Mouse (Mus musculus) intestine, embryonic 14.5 days (tissue): ENCODE data around the gene Btbd2. TPM values are rescaled to one million over a fixed set of nuclear protein-coding genes. Genes with fewer than 3 reads are reported as not detected.

Experiments used
- ATAC-seq: fragments of 200-750 bp; cut with Nextera tagmentation; replicated peaks from 2 replicates; pipeline ENCODE4 v1.8.0; 2017; ENCODE audit warnings: low read depth, moderate number of reproducible peaks, moderate TSS enrichment, moderate library complexity; ENCODE audit not compliant: low FRiP score, low TSS enrichment
- DNase-seq: peaks from one replicate; pipeline ENCODE4 v3.0.0-alpha.2; 2018; ENCODE audit warnings: low spot score
- H3K27ac ChIP-seq: fragments of 300-500 bp; sonication (generic); 2 replicates; pipeline ENCODE4 v1.5.1; 2014; ENCODE audit warnings: low read depth, mild to moderate bottlenecking, control low read depth
- H3K27me3 ChIP-seq: fragments of 300-500 bp; sonication (generic); replicated peaks from 2 replicates; pipeline ENCODE4 v1.6.1; 2014; ENCODE audit warnings: low read length, control low read depth; ENCODE audit not compliant: control insufficient read depth, insufficient read depth
- H3K36me3 ChIP-seq: fragments of 300-500 bp; sonication (generic); 2 replicates; pipeline ENCODE4 v1.6.1; 2014; ENCODE audit warnings: low read length, control low read depth; ENCODE audit not compliant: control insufficient read depth, insufficient read depth
- H3K4me1 ChIP-seq: fragments of 300-500 bp; sonication (generic); replicated peaks from 2 replicates; pipeline ENCODE4 v1.6.1; 2014; ENCODE audit warnings: low read length, control low read depth, mixed read lengths; ENCODE audit not compliant: control insufficient read depth, insufficient read depth
- H3K4me2 ChIP-seq: fragments of 300-500 bp; sonication (generic); 2 replicates; pipeline ENCODE4 v1.6.1; 2014; ENCODE audit warnings: low read length
- H3K4me3 ChIP-seq: fragments of 300-500 bp; sonication (generic); 2 replicates; pipeline ENCODE4 v1.5.1; 2014; ENCODE audit warnings: low read depth, low read length, control low read depth, mixed read lengths
- H3K9ac ChIP-seq: fragments of 300-500 bp; sonication (generic); 2 replicates; pipeline ENCODE4 v1.6.1; 2014; ENCODE audit warnings: mild to moderate bottlenecking, low read length
- H3K9me3 ChIP-seq: fragments of 300-500 bp; sonication (generic); 2 replicates; pipeline ENCODE4 v1.6.1; 2016; ENCODE audit warnings: low read length, control low read depth; ENCODE audit not compliant: control insufficient read depth
- WGBS: fragments of 180-500 bp; shearing (Covaris S2); extraction: QIAGEN DNeasy Blood & Tissue Kit; methylation state at CpG from one replicate; pipeline ENCODE4 v1.1.7; 2014; 5-methylcytosine and 5-hydroxymethylcytosine counted together
- polyA plus RNA-seq: library from polyadenylated mRNA; unstranded; fragments of >200 nt; fragmentation: Nextera tagmentation; extraction: Ambion mirVana; gene quantifications from 2 replicates; pipeline ENCODE4 v1.2.1, GENCODE M21; 2014

Btbd2 gene
- polyA plus RNA-seq, 1 experiment from 2014 or later, result 73.1 TPM

DNA sequence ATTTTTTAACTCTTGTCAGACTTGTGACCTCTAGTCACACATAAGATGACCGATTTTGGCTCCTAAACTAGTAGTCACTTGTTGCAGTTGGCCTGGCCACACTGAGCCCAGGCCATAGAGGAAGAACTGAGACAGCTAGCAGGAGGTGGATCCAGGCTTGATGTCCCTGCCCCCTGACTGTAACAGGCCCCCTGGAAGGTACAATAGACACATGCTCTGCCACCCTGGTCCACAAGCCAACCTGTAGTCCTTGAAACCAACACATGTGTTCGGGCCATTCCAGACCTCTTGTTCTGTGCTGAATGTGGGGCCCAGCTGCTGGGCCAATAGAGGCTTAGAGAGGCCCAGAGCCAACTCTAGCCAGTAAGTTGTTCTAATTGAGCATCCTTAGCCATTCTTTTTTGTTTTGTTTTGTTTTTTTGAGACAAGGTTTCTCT, 23.4 kb upstream of the Btbd2 start:
- Histone ChIP-seq H3K4me2 (no peak overlapping the region), H3K4me3 (no peak overlapping the region), H3K27ac (no peak overlapping the region), H3K27me3 (no peaks in the 10 kb centered on the region), H3K36me3 (peaks cover 3% of the 10 kb centered on the region; the same call in 1 of the 2 replicates), H3K9me3 (no peaks in the 10 kb centered on the region), H3K9ac (no peak overlapping the region), H3K4me1 (peaks cover 22% of the 10 kb centered on the region)
- ATAC-seq (no peak), DNase-seq (no peak)
- 81% methylated on average over 2 of the region's 2 CpGs for WGBS

DNA sequence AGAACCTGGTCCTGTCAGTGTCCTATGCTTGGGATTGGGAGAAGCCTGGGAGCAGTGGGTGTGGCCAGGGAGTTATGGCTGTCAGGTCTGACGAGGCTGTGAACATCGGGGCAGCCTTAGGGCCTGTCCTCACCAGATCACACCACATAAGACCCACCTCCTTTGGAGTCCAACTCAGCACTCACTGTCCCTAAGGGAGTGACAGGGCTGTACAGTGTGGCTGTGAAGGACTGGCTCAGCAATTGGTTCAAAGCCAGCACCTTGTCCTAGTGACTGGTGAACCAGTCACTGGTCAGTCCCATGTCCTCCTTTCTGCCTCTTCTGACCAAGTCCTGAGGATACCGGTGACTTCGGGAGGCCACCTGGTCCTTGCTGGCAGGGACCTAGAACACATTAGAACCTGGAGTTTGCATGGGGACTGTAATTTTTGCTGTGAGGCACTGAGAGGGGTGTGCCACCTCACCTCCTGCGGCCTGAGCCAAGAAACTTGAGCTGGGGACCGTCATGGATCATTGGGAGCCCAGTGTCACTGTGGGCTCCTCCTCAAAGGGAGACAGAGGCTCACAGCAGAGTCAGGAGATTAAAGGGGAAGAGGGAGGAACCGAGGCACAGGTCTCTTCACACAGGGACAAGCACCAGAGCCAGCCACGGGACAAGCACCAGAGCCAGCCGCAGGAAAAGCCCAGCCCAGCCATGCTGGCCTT, 22.8 kb upstream of the Btbd2 start:
- Histone ChIP-seq H3K27me3 (no peaks in the 10 kb centered on the region), H3K4me2 (no peak overlapping the region), H3K4me3 (no peak overlapping the region), H3K4me1 (peaks cover 26% of the 10 kb centered on the region), H3K9ac (no peak overlapping the region), H3K36me3 (no peaks in the 10 kb centered on the region), H3K9me3 (no peaks in the 10 kb centered on the region), H3K27ac (no peak overlapping the region)
- WGBS, result 63% methylated on average over 9 of the region's 9 CpGs
- no peak for ATAC-seq
- no peak for DNase-seq

DNA sequence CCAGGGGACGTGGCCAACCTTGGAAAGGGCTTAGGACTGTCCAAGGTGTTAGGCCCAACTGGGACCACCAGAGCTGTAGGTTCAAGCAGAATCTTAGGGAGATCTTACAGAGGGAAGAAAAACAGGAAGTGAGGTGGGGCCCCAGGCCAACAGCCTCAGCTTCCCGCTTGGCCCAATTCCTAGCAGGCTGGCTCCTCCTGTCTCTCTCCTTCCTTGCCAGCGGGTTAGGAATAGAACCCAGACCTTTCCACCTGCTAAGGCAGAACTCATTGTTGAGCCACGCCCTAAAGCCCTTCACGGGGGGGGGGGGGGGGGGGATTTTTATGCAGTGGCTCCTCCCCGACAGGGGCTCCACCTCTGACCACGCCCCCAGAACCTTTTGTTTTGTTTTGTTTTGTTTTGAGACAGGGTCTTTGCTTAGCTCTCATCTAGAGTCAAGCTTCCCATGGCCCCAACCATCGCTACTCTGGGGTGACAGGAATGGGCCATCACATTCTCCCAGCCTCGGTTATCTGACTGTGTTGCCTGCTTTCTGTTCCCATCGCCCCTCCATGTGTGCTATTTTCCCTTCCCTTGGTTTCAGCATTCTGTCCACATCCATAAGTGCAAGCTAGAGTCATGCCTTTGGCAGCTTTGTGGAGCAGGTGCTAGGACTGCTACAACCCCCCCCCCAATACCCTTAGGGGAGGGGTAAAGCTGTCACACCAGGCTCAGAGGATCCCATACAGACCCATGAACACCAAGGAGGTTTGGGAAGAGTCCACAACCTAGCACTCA, 21.9 kb upstream of the Btbd2 start:
- H3K4me3 ChIP-seq, result no peak overlapping the region
- H3K27me3 ChIP-seq, result no peaks in the 10 kb centered on the region
- 58% methylated on average over 10 of the region's 10 CpGs for WGBS
- no peaks in the 10 kb centered on the region for H3K36me3 ChIP-seq
- H3K27ac ChIP-seq, result peak overlapping the region; percentile 97
- no peak for DNase-seq
- H3K4me1 ChIP-seq, result peaks cover 36% of the 10 kb centered on the region
- H3K9me3 ChIP-seq, result no peaks in the 10 kb centered on the region
- no peak overlapping the region for H3K9ac ChIP-seq
- peak overlapping the region; percentile 87 for H3K4me2 ChIP-seq
- ATAC-seq, result no peak

DNA sequence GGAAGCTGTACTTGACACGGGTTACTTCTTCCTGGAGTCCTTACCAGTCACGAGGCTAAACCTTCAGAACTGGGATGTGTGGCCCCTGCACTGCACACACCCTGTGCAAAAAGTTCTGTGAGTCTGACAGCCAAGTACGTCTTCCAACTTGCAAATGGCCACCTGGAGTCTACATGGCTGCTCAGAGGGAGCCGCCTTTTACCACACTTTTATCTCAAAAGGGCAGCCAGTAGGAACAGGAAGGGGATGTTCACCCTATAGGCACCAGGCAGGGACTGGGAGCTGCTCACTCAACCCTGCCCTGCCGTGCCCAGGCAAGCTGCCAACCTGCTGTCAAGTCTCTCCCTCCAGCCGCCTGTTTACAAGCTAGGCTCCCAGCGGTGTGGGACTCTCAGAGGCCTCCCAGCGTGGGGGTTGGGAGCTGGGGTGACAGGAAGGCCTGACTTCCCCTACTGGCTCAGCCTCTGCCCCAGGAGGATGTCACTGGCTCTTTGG, 21.1 kb upstream of the Btbd2 start, which contains the start of gene Mknk2:
Mknk2 (minus strand) TSS at position 171 of the 495 bp plus-strand sequence.
- peaks cover 43% of the 10 kb centered on the region for H3K4me1 ChIP-seq
- peak within 1 kb of the TSS; percentile 97 for H3K27ac ChIP-seq
- H3K36me3 ChIP-seq, result 0 out of 2 replicates have a peak, but pooled peaks cover 3% of the 10 kb centered on the region
- no peaks in the 10 kb centered on the region for H3K27me3 ChIP-seq
- 13% methylated on average over 8 of the region's 8 CpGs for WGBS
- H3K9me3 ChIP-seq, result no peaks in the 10 kb centered on the region
- peak; percentile 69 for DNase-seq
- peak within 1 kb of the TSS; percentile 54 for H3K9ac ChIP-seq
- H3K4me2 ChIP-seq, result peak within 1 kb of the TSS; percentile 87
- ATAC-seq, result no peak
- peak within 1 kb of the TSS; percentile 73 for H3K4me3 ChIP-seq

DNA sequence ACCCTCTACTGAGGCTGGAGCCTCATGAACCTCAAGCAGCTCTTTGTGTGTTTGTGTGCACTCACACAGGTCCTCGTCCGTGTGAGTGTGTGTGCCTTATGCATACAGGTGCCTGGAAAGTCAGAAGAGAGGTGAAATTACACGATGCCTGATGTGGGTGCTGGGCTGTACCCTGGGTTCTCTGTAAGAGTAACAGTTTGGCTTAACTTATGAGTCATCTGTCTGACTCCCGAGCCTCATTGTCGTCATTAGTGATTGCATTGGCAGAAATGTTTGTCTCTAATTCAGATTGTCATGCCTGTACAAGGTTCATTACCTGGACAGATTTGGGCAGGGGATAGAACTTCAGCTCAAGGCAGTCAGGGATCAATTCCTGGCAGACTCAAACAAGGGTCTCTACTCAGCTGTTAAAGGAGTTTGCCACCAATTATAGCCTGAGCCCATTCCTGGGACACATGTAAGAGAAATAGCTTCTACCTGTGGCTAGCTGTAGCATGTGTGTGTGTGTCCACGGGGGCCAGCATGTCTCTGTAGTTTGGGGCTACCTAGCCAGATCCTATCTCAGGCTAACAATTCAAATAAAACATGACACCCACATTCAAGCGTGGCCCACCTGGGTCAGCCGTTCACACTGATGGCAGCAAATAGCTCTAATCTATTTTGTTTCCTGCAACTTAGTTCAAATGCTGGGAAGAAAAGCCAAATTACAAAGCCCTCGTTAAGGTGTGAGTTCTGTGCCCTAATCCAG, 20.4 kb upstream of the Btbd2 start:
- H3K9me3 ChIP-seq, result no peaks in the 10 kb centered on the region
- H3K4me3 ChIP-seq, result peak overlapping the region; percentile 73
- WGBS, result 29% methylated on average over 9 of the region's 9 CpGs
- H3K27me3 ChIP-seq, result no peaks in the 10 kb centered on the region
- DNase-seq (no peak), ATAC-seq (no peak)
- H3K4me1 ChIP-seq, result peaks cover 43% of the 10 kb centered on the region
- H3K4me2 ChIP-seq, result peak overlapping the region; percentile 87
- H3K27ac ChIP-seq, result peak overlapping the region; percentile 97
- H3K9ac ChIP-seq, result peak overlapping the region; percentile 54
- H3K36me3 ChIP-seq, result peaks cover 10% of the 10 kb centered on the region; the same call in 1 of the 2 replicates

DNA sequence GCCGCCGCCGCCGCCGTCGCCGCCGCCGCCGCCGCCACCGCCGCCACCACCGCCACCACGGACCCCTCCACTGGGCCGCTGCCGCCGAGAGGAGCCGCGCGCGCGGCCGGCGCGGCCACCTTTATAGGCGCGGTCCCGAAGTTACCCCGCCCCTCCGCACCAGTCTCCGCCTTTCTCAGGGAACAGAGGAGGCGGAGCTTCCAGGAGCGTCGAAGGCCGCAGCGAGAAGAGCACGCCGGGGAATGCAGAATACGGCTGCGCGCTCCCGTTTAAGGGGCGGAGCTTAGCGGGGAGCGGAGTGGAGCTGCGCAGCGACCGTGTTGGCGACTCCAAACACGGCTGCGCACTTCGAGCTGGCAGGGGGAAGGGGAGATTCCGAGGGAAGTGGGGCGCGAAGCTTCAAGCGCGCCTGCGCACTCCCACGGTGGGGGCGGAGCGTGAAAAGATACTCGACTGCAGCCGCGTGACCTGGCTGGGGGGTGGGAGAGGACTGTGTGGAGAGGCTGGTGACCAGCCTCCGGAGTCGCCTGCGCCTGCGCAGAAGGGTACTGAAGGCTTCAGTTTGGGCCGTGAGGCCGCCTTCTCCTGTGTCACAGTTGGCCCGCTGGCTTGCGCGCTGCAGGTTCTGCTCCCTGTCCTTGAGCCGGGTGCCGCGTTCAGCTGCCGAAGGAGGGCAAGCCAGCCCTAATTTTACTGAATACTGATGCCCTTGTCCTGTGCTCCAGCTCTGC, 19.5 kb upstream of the Btbd2 start:
- Histone ChIP-seq H3K4me2 (peak overlapping the region; percentile 89), H3K27me3 (no peaks in the 10 kb centered on the region), H3K4me3 (peak overlapping the region; percentile 73), H3K9ac (peak overlapping the region; percentile 91), H3K4me1 (peaks cover 43% of the 10 kb centered on the region), H3K27ac (peak overlapping the region; percentile 97), H3K36me3 (peaks cover 18% of the 10 kb centered on the region), H3K9me3 (no peaks in the 10 kb centered on the region)
- DNase-seq (peak; percentile 98), ATAC-seq (peak; percentile 89)
- WGBS, result under 1% methylated on average over 74 of the region's 78 CpGs

DNA sequence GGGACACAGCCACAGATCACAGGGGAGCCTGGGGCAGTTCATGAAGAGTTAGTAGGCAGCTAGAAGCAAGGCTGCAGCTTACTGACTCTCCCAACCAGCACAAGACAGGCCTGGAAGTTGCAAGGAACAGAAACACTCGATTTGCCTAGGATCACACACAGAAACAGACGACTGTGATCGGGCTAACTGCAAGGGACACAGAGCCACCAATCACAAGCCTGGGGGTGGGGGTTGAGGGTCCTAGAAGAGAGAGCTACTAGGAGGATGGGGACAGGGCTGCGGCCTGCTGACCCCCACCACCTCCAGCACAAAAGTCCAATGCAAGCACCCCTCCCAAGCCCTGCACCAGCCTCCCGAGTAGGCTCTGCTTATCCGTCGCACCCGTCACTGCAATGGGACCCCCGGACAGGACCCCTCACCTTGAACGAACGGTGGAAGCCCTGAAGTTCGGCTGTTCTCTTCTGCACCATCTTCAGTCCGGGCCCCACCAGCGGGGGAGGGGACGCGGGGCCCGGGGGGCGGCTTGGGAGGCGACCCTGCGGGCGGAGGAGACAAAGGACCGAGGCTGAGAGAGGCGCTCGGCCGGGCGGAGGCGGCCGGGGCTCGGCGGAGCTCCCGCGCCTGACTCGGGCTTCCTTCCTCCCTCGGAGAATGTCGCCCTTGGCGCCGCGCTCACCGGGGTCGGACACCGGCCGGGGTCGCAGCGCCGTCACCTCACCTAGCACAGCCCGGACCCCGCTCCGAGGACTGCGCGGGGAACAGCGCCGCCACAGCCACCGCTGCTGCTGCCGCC, 18.7 kb upstream of the Btbd2 start:
- ATAC-seq (0 out of 2 replicates have a peak, but pooled peaks have one; percentile 2), DNase-seq (peak; percentile 72)
- H3K4me1 ChIP-seq, result peaks cover 43% of the 10 kb centered on the region

More for the DNA sequence above, 18.7 kb upstream of the Btbd2 start:
- H3K9me3 ChIP-seq, result no peaks in the 10 kb centered on the region
- peak overlapping the region; percentile 89 for H3K4me2 ChIP-seq
- peaks cover 25% of the 10 kb centered on the region for H3K36me3 ChIP-seq
- H3K4me3 ChIP-seq, result peak overlapping the region; percentile 73
- H3K27ac ChIP-seq, result peak overlapping the region; percentile 66; the same call in 1 of the 2 replicates
- H3K9ac ChIP-seq, result peak overlapping the region; percentile 91
- 0% methylated on average over 51 of the region's 54 CpGs for WGBS
- no peaks in the 10 kb centered on the region for H3K27me3 ChIP-seq
